Mouse (Mus musculus): ENCODE data around the gene Hnrnpul1. TPM values are rescaled to one million over a fixed set of nuclear protein-coding genes. Genes with fewer than 3 reads are reported as not detected.
"Not testable (repeated sequence)": the region's sequence is repeated elsewhere in the genome, so short reads cannot be mapped to it uniquely, and the experiment has no call there.

The Hnrnpul1 gene
- polyA plus RNA-seq, 1 experiment from 2014 or later = 32.4 TPM

DNA sequence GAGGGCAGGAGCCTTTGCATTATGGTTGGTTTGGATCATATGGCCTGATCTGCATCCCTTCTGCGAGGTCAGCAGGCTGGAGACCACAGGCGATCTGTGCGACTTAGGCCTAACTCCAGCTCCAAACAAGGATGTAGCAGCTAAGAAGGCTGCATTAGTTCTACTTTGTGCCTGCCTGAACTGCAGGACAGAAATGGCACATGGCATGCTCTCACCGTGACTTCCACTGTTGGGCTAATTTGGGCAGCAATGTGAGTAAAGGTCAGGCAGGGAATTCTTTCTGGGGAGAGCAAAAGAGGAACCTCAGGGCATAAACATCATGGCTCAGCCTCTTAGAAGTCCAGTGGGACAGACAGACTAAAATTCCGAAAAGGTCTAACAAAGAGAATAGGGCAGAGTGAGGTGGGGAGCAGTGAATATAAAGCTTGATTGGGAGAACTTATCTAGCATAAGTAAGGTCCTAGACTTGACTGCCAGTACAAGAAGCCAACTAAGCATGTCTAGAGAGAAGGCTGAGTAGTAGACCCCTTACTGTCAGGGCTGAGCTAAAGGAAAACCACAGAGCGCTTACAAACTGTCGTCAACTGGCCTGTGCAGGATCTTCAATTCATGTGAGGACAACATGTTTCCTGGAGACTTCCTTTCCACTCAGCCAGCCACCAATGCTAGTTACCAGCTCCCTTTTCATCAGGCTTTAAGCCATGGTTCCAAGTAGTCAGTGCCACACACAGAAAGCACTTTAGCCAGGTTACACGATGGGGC lies 23.1 kb downstream of the Hnrnpul1 start:
- H3K4me1 ChIP-seq (ENCODE audit: insufficient read depth, low read depth, low read length) = no peaks in the 10 kb centered on the region
- no peak overlapping the region for H3K4me3 ChIP-seq (ENCODE audit: low read depth, low read length)
- WGBS = 90% methylated on average over 8 of the region's 8 CpGs
- no peak overlapping the region for H3K27ac ChIP-seq (ENCODE audit: low read length)
- H3K27me3 ChIP-seq (replicated peaks; ENCODE audit: insufficient read depth, low read length) = no peaks in the 10 kb centered on the region
- H3K36me3 ChIP-seq (ENCODE audit: insufficient read depth, low read length) = peaks cover 64% of the 10 kb centered on the region
- no peaks in the 10 kb centered on the region for H3K9me3 ChIP-seq (ENCODE audit: low read length)
- no peak overlapping the region for H3K9ac ChIP-seq (replicated peaks; ENCODE audit: low read depth)
- no peak overlapping the region for H3K4me2 ChIP-seq (replicated peaks; ENCODE audit: low read depth, low read length)
- no peak for ATAC-seq
- no peak for DNase-seq (ENCODE audit: low spot score)
- TF ChIP-seq EP300 (IDR thresholded peaks at IDR 0.05) = no peak

DNA sequence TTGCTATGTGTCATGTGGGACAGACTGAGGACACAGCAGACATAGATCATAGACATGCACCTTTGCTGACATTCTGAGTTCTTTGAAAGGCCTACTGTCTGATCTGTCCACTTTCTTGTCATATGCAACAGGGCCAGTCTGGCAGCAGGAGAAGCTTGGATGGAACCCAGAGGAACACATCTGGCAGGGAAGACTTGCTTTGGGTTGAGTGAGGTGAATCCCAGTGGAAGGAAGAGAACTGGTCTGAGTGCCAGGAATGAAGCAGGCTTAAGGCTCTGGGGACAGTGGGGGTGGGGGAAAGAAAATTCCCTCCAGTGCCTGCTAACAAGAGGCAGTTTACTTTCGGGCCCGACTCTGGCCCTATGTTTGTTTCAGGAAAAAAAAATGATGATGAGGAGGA lies 24.7 kb downstream of the Hnrnpul1 start:
- Histone ChIP-seq H3K9ac (replicated peaks; ENCODE audit: low read depth) (no peak overlapping the region), H3K27ac (ENCODE audit: low read length) (no peak overlapping the region), H3K4me2 (replicated peaks; ENCODE audit: low read depth, low read length) (no peak overlapping the region), H3K4me1 (ENCODE audit: insufficient read depth, low read depth, low read length) (no peaks in the 10 kb centered on the region), H3K27me3 (replicated peaks; ENCODE audit: insufficient read depth, low read length) (no peaks in the 10 kb centered on the region), H3K9me3 (ENCODE audit: low read length) (no peaks in the 10 kb centered on the region), H3K4me3 (ENCODE audit: low read depth, low read length) (no peak overlapping the region), H3K36me3 (ENCODE audit: insufficient read depth, low read length) (peaks cover 70% of the 10 kb centered on the region)
- TF ChIP-seq CTCF (IDR thresholded peaks at IDR 0.05) = no peak
- no peak for TF ChIP-seq EP300 (IDR thresholded peaks at IDR 0.05)
- DNase-seq (ENCODE audit: low spot score) (no peak), ATAC-seq (no peak)
- WGBS = 86% methylated on average over 2 of the region's 2 CpGs

DNA sequence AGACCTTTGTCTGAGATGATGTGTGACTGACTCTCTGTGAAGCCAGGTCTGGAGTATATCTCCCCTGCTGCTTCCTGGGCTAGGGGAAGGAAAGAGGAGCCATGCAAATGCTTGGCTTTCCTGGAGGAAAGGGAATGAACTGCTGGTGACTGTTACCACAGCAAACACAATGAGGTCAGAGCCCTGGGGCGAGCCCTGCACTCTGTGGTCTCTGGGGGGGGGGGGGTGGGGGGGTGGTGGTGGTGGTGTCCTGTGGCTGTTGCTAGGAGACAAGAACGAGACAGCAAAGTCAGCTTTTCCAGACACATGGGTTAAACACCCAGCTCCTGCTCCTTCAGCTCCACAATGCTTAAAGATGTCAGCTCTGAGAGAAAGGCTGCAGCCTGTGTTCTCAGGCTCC lies 25.2 kb downstream of the Hnrnpul1 start:
- H3K9me3 ChIP-seq (ENCODE audit: low read length) = no peaks in the 10 kb centered on the region
- H3K4me3 ChIP-seq (ENCODE audit: low read depth, low read length) = no peak overlapping the region
- WGBS = 60% methylated on average over 2 of the region's 2 CpGs
- H3K27ac ChIP-seq (ENCODE audit: low read length) = no peak overlapping the region
- peaks cover 73% of the 10 kb centered on the region for H3K36me3 ChIP-seq (ENCODE audit: insufficient read depth, low read length)
- no peak overlapping the region for H3K9ac ChIP-seq (replicated peaks; ENCODE audit: low read depth)
- DNase-seq (ENCODE audit: low spot score) (no peak), ATAC-seq (no peak; the same call in 1 of the 2 replicates)
- H3K4me2 ChIP-seq (replicated peaks; ENCODE audit: low read depth, low read length) = no peak overlapping the region
- H3K27me3 ChIP-seq (replicated peaks; ENCODE audit: insufficient read depth, low read length) = no peaks in the 10 kb centered on the region
- TF ChIP-seq EP300 (IDR thresholded peaks at IDR 0.05) (no peak), CTCF (IDR thresholded peaks at IDR 0.05) (no peak)
- no peaks in the 10 kb centered on the region for H3K4me1 ChIP-seq (ENCODE audit: insufficient read depth, low read depth, low read length)

DNA sequence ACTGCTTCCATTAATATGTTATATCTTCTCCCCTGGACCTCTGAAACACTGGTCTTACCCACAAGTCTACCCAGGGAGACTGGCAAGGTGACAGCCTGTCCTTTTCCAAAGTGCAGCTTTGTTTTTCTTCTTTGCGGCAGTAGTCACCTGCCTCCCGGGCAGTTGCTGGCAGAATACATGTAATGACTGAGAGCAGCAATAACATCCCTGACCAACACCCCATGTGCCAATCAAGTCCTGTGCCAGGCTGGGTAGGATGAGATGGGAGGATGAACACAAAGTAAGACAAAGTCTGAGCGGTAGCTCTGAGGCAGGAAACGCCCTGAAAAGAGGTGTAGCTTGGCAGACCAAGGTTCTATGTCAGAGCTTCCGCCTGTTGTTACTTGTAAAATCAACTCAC lies 26.8 kb downstream of the Hnrnpul1 start:
- TF ChIP-seq CTCF (IDR thresholded peaks at IDR 0.05) = no peak
- no peak for TF ChIP-seq EP300 (IDR thresholded peaks at IDR 0.05)
- ATAC-seq = no peak
- Histone ChIP-seq H3K4me3 (ENCODE audit: low read depth, low read length) (no peak overlapping the region), H3K4me1 (ENCODE audit: insufficient read depth, low read depth, low read length) (no peaks in the 10 kb centered on the region), H3K36me3 (ENCODE audit: insufficient read depth, low read length) (peaks cover 73% of the 10 kb centered on the region), H3K4me2 (replicated peaks; ENCODE audit: low read depth, low read length) (no peak overlapping the region), H3K27ac (ENCODE audit: low read length) (no peak overlapping the region), H3K27me3 (replicated peaks; ENCODE audit: insufficient read depth, low read length) (no peaks in the 10 kb centered on the region), H3K9ac (replicated peaks; ENCODE audit: low read depth) (no peak overlapping the region), H3K9me3 (ENCODE audit: low read length) (no peaks in the 10 kb centered on the region)
- WGBS = 92% methylated on average over 5 of the region's 5 CpGs
- no peak for DNase-seq (ENCODE audit: low spot score)

DNA sequence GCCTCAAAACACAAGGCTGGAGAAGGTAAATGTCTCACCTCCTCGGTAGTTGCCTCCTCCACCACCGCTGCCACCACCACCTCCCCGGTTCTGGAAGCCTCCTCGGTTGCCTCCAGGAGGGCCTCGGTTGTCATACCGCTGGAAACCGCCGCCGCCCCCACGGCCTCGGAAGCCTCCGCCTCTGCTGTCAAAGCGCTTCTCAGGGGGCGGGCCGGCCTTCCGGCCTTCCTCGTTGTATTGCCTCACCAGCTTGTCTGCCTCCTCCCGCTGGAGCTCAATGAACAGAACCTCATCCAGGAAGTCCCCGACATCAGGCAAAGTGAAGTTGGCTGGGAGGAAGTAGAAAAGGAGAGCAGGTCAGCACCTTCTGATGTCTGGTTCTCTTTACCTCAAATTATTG lies 28.7 kb downstream of the Hnrnpul1 start:
- no peak overlapping the region for H3K4me3 ChIP-seq (ENCODE audit: low read depth, low read length)
- no peak for TF ChIP-seq CTCF (IDR thresholded peaks at IDR 0.05)
- no peak for TF ChIP-seq EP300 (IDR thresholded peaks at IDR 0.05)
- peaks cover 68% of the 10 kb centered on the region; the same call in 1 of the 2 replicates for H3K36me3 ChIP-seq (ENCODE audit: insufficient read depth, low read length)
- no peaks in the 10 kb centered on the region for H3K9me3 ChIP-seq (ENCODE audit: low read length)
- H3K27me3 ChIP-seq (replicated peaks; ENCODE audit: insufficient read depth, low read length) = no peaks in the 10 kb centered on the region
- DNase-seq (ENCODE audit: low spot score) (no peak), ATAC-seq (no peak)
- WGBS = 74% methylated on average over 19 of the region's 19 CpGs
- H3K9ac ChIP-seq (replicated peaks; ENCODE audit: low read depth) = no peak overlapping the region
- no peaks in the 10 kb centered on the region for H3K4me1 ChIP-seq (ENCODE audit: insufficient read depth, low read depth, low read length)
- no peak overlapping the region for H3K27ac ChIP-seq (ENCODE audit: low read length)
- H3K4me2 ChIP-seq (replicated peaks; ENCODE audit: low read depth, low read length) = no peak overlapping the region

DNA sequence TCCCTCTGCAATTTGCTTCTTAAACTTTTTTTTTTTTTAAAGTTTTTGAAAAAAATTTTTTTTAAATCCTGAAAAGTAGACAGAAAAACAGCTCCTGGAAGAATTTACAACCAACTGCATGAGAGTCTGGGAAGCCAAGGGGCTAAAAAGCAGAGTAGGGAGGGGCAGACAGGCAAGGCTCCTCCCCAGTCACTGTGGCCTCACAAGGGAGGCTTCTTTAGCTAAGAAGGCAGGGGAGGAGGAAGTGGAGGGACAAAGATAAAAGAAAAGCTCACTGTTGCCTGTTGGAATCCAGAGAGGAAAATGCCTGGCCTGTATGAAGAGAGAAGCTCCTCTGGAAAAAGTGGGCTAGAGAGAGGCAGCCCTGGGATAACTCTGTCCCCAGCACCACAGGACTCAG lies 32.8 kb downstream of the Hnrnpul1 start:
- not testable (repeated sequence) for H3K4me1 ChIP-seq (ENCODE audit: insufficient read depth, low read depth, low read length); H3K27me3 ChIP-seq (replicated peaks; ENCODE audit: insufficient read depth, low read length); ATAC-seq; H3K4me3 ChIP-seq (ENCODE audit: low read depth, low read length); DNase-seq (ENCODE audit: low spot score); H3K27ac ChIP-seq (ENCODE audit: low read length); H3K4me2 ChIP-seq (replicated peaks; ENCODE audit: low read depth, low read length); H3K9me3 ChIP-seq (ENCODE audit: low read length); H3K9ac ChIP-seq (replicated peaks; ENCODE audit: low read depth)
- peaks cover 40% of the 10 kb centered on the region; the same call in 1 of the 2 replicates for H3K36me3 ChIP-seq (ENCODE audit: insufficient read depth, low read length)

DNA sequence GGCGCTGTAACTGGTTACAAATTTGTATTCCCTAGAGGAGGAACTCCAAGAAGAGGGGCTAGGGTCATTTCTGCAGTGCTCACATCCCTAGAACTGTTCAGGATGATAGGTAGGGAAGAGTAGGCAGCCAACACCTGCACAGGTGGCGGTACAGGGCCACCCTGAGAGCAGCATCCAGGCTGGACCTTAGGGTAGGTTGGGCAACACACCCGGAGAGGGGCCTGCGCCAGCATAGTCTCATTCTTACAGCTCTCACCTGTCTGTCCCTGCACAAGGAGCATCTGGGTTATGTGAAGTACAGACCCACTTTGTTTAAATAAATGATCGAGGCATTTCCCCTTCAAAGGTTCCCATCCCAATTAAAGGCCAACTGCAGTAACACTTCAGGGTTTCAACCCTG lies 33.8 kb downstream of the Hnrnpul1 start:
- DNase-seq (ENCODE audit: low spot score) (no peak), ATAC-seq (no peak)
- Histone ChIP-seq H3K4me1 (ENCODE audit: insufficient read depth, low read depth, low read length) (no peaks in the 10 kb centered on the region), H3K27ac (ENCODE audit: low read length) (no peak overlapping the region), H3K9me3 (ENCODE audit: low read length) (no peaks in the 10 kb centered on the region), H3K27me3 (replicated peaks; ENCODE audit: insufficient read depth, low read length) (no peaks in the 10 kb centered on the region), H3K36me3 (ENCODE audit: insufficient read depth, low read length) (peaks cover 36% of the 10 kb centered on the region; the same call in 1 of the 2 replicates), H3K4me2 (replicated peaks; ENCODE audit: low read depth, low read length) (no peak overlapping the region), H3K9ac (replicated peaks; ENCODE audit: low read depth) (no peak overlapping the region), H3K4me3 (ENCODE audit: low read depth, low read length) (no peak overlapping the region)
- WGBS = 81% methylated on average over 5 of the region's 5 CpGs
- TF ChIP-seq CTCF (IDR thresholded peaks at IDR 0.05) (no peak), EP300 (IDR thresholded peaks at IDR 0.05) (no peak)

Measured in lung, postnatal 0 days (tissue).